Mouse (Mus musculus) B cell, adult 2 months (primary cell): ENCODE measurements around the gene Snx9.

Experiments used
- DNase-seq, 2 experiments: peaks; one replicate each; pipeline ENCODE4 v3.0.0; 2022

Gene Snx9

GRCm38 (mm10) chr17:5934554-5935324, 93.6 kb downstream of the Snx9 start:
- DNase-seq, result peak; percentile 90 to 91

- peak in 1 of 2 experiments; percentile 7 for DNase-seq
These were observed 94.6 kb downstream of the Snx9 start for GRCm38 (mm10) chr17:5935680-5936079.

DNA sequence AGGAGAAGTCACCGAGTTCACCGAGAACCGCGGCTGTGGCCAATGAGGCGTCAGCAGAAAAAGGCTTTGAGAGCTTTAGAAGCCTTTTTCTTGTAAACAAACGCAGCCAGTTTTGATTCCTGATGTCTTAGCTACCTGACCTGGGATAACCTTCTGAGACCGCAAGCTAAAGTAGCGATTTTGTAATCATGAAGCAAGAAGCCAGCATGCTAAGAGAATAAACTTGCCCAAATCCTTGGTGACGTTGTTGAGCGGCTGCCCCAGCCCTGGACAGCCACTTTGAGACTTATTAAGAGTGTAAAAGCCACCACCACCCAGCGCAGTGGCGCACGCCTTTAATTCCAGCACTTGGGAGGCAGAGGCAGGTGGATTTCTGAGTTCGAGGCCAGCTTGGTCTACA, 95.1 kb downstream of the Snx9 start:
- no peak for DNase-seq

DNA sequence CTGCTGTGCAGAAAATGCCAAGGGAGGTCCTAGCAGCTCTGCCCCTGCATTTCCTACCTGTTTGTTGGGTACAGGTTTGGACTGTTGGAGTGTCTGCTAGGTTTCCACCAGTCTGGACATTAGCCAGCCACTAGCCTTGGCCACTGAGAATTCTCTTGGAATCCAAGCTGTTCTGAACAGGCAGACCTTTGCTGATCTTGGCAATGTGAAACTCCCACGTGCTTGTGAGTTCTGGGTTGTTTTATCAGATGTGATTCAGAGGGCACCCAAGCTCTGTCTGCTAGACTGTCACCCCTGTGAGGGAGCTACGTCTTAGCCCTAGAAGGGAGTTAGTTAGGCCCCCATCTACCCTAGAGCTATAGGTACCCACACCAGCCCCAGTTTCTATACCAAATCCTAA, 96.3 kb downstream of the Snx9 start:
- no peak for DNase-seq

DNA sequence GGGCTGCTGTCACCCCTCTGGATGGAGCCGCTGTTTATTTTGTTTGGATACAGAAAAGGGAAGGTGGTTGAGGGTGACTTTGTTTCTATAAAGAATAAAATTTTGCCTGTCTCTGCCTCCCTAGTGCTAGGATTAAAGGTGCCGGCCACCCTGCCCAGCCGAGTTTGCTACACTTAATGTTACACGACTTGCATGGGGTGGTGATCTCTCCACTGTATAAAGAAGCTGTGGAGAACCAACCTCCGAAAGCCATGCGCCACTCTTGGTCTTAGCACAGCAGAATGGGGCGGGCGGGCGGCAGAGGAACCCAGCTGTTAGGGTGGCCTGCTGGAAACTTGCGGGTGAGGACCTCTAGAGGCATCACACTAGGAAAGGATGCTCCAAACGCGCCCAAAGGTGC, 98.7 kb downstream of the Snx9 start:
- no peak for DNase-seq

DNA sequence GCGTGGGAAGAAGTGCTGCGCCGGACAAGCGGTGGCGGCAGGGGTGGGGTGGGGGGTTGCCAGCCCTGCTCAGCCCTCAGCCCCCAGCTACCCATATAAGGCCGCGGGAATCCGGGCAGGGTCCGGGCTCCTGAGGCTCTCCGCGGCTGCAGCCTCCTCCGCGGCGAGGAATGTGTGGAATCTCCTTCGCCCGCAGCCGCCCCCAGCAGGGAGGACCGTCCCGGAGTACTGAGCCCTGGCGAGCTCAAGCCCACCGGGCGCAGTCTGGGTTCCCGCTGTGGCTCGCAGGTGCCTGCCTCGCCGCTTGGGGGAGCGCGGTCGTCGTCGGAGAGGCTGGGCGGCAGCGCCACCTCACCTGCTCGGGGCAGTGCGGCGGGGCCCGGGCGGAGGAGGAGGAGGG, 99.7 kb downstream of the Snx9 start:
- DNase-seq, result peak; percentile 87 to 88

DNA sequence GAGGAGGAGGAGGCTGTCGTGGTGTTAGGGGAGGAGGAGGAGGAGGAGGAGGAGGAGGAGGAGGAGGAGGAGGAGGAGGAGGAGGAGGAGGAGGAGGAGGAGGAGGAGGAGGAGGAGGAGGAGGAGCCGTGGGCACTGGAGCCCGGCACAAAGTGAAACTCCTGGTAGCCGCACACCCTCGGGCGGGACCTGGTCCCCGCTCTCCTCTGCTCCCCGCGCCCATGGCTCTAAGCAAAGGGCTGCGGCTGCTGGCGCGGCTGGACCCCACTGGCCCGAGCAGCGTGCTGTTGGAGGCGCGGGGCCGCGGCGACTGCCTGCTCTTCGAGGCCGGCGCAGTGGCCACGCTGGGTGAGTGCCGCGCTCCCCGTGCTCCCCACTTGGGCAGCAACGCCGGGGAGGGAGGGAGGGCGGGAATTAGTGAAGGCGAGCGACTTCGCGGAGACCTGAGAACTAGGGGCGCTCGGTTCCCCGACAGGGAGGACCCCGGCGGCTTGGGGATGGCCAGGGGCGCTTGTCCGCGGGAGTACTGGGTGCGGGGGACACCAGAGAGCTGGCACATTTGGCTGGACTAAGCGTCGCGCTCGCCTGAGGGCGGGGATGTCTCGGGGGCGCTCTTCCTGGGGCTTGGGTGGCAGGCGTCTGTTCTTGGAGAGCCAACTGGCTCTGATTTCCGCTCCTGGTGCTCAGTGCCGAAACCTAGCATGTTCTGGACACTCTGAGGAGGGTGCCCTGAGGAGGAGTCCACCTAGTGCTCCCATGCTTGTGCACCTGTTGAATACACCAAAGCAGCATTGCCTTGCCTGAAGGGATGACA, 100.3 kb downstream of the Snx9 start, which contains the start of gene Synj2:
Gene Synj2 (plus strand): TSS at position 51 of the 814 bp plus-strand sequence.
- peak; percentile 48 to 53 for DNase-seq

GRCm38 (mm10) chr17:5942156-5942555, 101.0 kb downstream of the Snx9 start:
- no peak for DNase-seq

DNA sequence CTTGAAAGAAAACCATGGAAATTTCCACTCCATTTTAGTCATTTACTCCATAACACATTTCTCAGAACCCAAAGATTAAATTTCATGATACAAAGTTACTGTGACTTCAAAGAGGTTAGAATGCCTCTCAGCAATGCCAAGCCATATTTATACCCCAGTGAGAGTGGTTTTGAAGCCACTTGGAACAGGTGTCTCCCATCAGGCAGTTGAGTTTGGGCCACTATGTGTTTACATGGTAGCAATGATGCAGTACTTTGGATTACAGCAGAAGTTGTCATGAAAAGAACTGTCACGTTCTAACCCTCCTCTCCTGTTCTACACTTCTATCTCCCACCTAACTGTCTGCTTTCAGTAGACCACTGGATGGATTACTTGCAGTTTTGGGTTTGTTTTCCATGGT, 101.9 kb downstream of the Snx9 start:
- DNase-seq, result no peak

GRCm38 (mm10) chr17:5947039-5947438, 105.9 kb downstream of the Snx9 start:
- DNase-seq, result no peak

- DNase-seq, result no peak
These were observed 111.3 kb downstream of the Snx9 start for GRCm38 (mm10) chr17:5952455-5952854.

DNA sequence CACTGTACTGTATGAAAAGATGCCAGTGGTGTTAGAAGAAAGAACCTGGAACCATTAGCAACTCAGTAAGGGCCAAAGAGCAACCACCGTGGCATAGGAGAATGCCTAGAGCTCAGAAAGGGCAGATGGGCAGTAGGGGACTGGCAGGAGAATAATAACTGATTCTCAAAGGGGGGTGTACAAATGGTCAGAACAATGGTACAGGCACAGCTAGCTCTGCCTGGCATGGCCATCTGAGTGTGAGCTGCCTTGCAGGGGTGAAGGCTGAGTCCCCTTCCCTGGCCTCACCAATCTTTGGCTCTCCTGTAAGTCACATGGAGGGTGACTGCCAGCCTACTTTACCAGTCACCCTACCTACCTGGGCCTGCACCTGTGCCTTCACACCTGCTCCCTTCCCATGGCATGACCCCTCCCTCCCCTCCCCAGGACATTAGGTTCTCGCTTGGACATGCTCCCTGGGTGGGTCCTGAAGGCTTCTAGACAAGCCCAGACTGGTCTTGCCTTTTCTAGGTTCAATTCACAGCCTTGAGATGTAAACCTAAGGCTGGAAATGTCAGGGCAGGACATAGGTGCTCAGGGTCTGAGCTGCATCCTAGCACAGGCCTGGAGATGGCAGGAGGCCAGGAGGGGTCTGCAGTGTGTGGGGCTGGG, 115.3 kb downstream of the Snx9 start:
- no peak for DNase-seq

GRCm38 (mm10) chr17:5957097-5957496, 116.0 kb downstream of the Snx9 start:
- DNase-seq, result no peak

DNA sequence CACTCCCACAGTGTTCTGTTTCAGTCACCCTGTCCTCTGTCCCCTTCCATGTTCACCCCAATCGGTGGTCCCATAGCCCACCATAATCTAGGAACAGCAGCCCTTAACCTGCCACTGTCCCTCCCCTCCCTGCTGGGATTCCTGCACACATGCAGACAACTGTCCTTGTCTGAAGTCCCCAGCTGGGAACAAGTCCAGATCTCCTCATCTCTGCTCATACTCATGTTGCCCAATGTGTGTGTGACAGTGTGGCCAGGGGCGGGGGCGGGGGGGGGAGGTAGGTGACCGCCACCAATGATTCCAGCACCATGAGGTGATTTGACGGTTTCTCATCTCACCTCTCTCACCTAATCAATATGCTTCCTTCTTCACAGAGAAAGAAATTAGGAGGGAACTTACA, 117.1 kb downstream of the Snx9 start:
- no peak for DNase-seq

- no peak for DNase-seq
These were observed 117.5 kb downstream of the Snx9 start for GRCm38 (mm10) chr17:5958636-5959035.

DNA sequence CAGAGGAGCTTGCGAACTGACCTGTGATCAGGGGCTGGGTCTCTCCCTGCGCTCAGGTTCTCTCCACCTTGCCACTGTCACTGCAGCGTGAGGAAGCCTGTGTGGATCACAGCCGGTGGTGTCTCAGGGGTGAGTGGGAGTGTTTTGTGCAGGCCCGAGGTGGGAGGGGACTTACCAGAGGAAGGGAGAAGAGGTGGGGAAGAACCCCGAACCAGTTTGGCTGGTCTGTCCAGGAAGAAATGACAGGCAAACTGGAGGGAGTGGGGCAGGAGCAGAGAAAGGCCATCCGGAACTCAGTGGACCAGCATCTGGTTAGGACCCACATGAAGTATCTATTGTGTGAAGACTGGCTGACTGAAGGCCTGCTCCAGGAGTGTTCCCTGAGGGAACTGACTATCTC, 118.0 kb downstream of the Snx9 start:
- no peak for DNase-seq

GRCm38 (mm10) chr17:5959802-5960201, 118.7 kb downstream of the Snx9 start:
- no peak for DNase-seq

- DNase-seq, result no peak
These were observed 122.6 kb downstream of the Snx9 start for GRCm38 (mm10) chr17:5963766-5964165.

- DNase-seq, result no peak
These were observed 124.1 kb downstream of the Snx9 start for GRCm38 (mm10) chr17:5965084-5965781.

- DNase-seq, result no peak
These were observed 125.6 kb downstream of the Snx9 start for GRCm38 (mm10) chr17:5966706-5967105.

- peak in 1 of 2 experiments; percentile 26 for DNase-seq
These were observed 127.4 kb downstream of the Snx9 start for GRCm38 (mm10) chr17:5968562-5968961.

GRCm38 (mm10) chr17:5969246-5969645, 128.1 kb downstream of the Snx9 start:
- no peak for DNase-seq

GRCm38 (mm10) chr17:5970298-5970821, 129.2 kb downstream of the Snx9 start:
- no peak for DNase-seq
